Mouse (Mus musculus) stomach, postnatal 0 days (tissue): Measurements from ENCODE around the gene Gad1.

Source experiments
- CTCF ChIP-seq: IDR thresholded peaks from 2 replicates; pipeline ENCODE4 v1.5.1; 2016; ENCODE audit warnings: antibody characterized with exemption, low read depth, mild to moderate bottlenecking, moderate library complexity
- EP300 ChIP-seq: optimal IDR thresholded peaks from 2 replicates; pipeline ENCODE3; 2016; ENCODE audit warnings: antibody characterized with exemption

DNA sequence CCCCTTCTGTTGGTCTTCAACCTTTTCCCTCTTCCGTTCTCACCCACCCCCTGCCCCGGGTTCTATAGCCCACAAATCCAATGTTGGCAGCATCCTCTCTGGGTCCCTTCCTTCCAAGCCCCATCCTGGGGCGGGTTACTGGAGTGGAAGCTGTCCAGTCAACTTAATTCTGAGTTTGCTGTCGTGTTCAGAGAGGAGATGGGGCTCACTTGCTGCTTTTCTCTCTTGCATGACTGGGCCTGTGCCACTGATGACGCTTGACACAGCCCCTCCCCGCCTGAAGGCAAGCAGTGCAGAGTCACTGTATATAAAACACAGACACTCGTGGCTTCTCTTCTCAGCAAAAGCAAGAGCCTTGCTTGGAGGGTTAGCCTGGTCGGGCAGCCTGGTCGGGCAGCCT is 19.4 kb downstream of the Gad1 start:
- TF ChIP-seq CTCF (no peak), EP300 (no peak)
